Mouse (Mus musculus): Measurements from ENCODE around the gene Rnasek. TPM values are rescaled to one million over a fixed set of nuclear protein-coding genes. Genes with fewer than 3 reads are reported as not detected.

Gene Rnasek
- total and polyA plus RNA-seq, 2 experiments from 2014 or later, result 85.4 to 610 TPM

GRCm38 (mm10) chr11:70237457-70238167, 2.0 kb downstream of the Rnasek start, which contains the start of gene 0610010K14Rik:
Gene 0610010K14Rik (minus strand): TSS chr11:70237914.
- H3K4me3 ChIP-seq (ENCODE audit: low read length), result peak within 1 kb of the TSS; percentile 96

GRCm38 (mm10) chr11:70236717-70237116, 2.9 kb downstream of the Rnasek start:
- 19% methylated on average over 7 of the region's 7 CpGs for WGBS
- Histone ChIP-seq H3K27ac (peak overlapping the region; percentile 96), H3K4me2 (ENCODE audit: low read depth, low read length) (peak overlapping the region; percentile 90), H3K9me3 (ENCODE audit: low read length) (no peaks in the 10 kb centered on the region), H3K4me3 (ENCODE audit: low read length) (peak overlapping the region; percentile 96), H3K36me3 (ENCODE audit: insufficient read depth, low read length) (peaks cover 14% of the 10 kb centered on the region; the same call in 1 of the 2 replicates), H3K27me3 (ENCODE audit: insufficient read depth, low read length) (no peaks in the 10 kb centered on the region), H3K9ac (replicated peaks; ENCODE audit: low read length) (peak overlapping the region; percentile 84), H3K4me1 (ENCODE audit: insufficient read depth, low read length) (peaks cover 10% of the 10 kb centered on the region)
- ATAC-seq (no peak), DNase-seq (ENCODE audit: low spot score) (no peak)
- no peak for TF ChIP-seq CTCF (IDR thresholded peaks at IDR 0.05; ENCODE audit: low read depth)

More at GRCm38 (mm10) chr11:70237457-70238167, 2.0 kb downstream of the Rnasek start, which contains the start of gene 0610010K14Rik:
- Histone ChIP-seq H3K27me3 (ENCODE audit: insufficient read depth, low read length) (no peaks in the 10 kb centered on the region), H3K4me1 (ENCODE audit: insufficient read depth, low read length) (peaks cover 10% of the 10 kb centered on the region), H3K4me2 (ENCODE audit: low read depth, low read length) (peak within 1 kb of the TSS; percentile 90), H3K9me3 (ENCODE audit: low read length) (no peaks in the 10 kb centered on the region), H3K36me3 (ENCODE audit: insufficient read depth, low read length) (peaks cover 14% of the 10 kb centered on the region; the same call in 1 of the 2 replicates), H3K9ac (replicated peaks; ENCODE audit: low read length) (peak within 1 kb of the TSS; percentile 92), H3K27ac (peak within 1 kb of the TSS; percentile 96)
- WGBS, result under 1% methylated on average over 55 of the region's 70 CpGs
- peak; percentile 94 for ATAC-seq
- peak; percentile 98 for DNase-seq (ENCODE audit: low spot score)
- TF ChIP-seq CTCF (IDR thresholded peaks at IDR 0.05; ENCODE audit: low read depth), result peak; percentile 26; the same call in 1 of the 2 replicates

GRCm38 (mm10) chr11:70235254-70235900, 4.3 kb downstream of the Rnasek start:
- no peak overlapping the region for H3K9ac ChIP-seq (replicated peaks; ENCODE audit: low read length)
- H3K27ac ChIP-seq, result no peak overlapping the region
- H3K4me1 ChIP-seq (ENCODE audit: insufficient read depth, low read length), result peaks cover 10% of the 10 kb centered on the region
- H3K27me3 ChIP-seq (ENCODE audit: insufficient read depth, low read length), result no peaks in the 10 kb centered on the region
- no peak overlapping the region for H3K4me3 ChIP-seq (ENCODE audit: low read length)
- ATAC-seq, result no peak
- H3K4me2 ChIP-seq (ENCODE audit: low read depth, low read length), result no peak overlapping the region
- H3K9me3 ChIP-seq (ENCODE audit: low read length), result no peaks in the 10 kb centered on the region
- peaks cover 14% of the 10 kb centered on the region; the same call in 1 of the 2 replicates for H3K36me3 ChIP-seq (ENCODE audit: insufficient read depth, low read length)
- no peak for TF ChIP-seq CTCF (IDR thresholded peaks at IDR 0.05; ENCODE audit: low read depth)
- WGBS, result 91% methylated on average over 12 of the region's 12 CpGs
- DNase-seq (ENCODE audit: low spot score), result no peak

- Histone ChIP-seq H3K36me3 (ENCODE audit: insufficient read depth, low read length) (peaks cover 14% of the 10 kb centered on the region; the same call in 1 of the 2 replicates), H3K4me3 (ENCODE audit: low read length) (no peak overlapping the region), H3K4me2 (ENCODE audit: low read depth, low read length) (0 out of 2 replicates have a peak overlapping the region, but pooled peaks have one; percentile 18), H3K9ac (replicated peaks; ENCODE audit: low read length) (no peak overlapping the region), H3K27me3 (ENCODE audit: insufficient read depth, low read length) (0 out of 2 replicates have a peak, but pooled peaks cover 4% of the 10 kb centered on the region), H3K4me1 (ENCODE audit: insufficient read depth, low read length) (peaks cover 10% of the 10 kb centered on the region), H3K9me3 (ENCODE audit: low read length) (no peaks in the 10 kb centered on the region), H3K27ac (no peak overlapping the region)
- no peak for DNase-seq (ENCODE audit: low spot score)
- no peak for TF ChIP-seq CTCF (IDR thresholded peaks at IDR 0.05; ENCODE audit: low read depth)
- WGBS, result 81% methylated on average over 8 of the region's 8 CpGs
- no peak for ATAC-seq
Observed at GRCm38 (mm10) chr11:70234497-70234896, 5.1 kb downstream of the Rnasek start.

GRCm38 (mm10) chr11:70234037-70234436, 5.6 kb downstream of the Rnasek start:
- no peak overlapping the region for H3K9ac ChIP-seq (replicated peaks; ENCODE audit: low read length)
- H3K4me2 ChIP-seq (ENCODE audit: low read depth, low read length), result 0 out of 2 replicates have a peak overlapping the region, but pooled peaks have one; percentile 18
- H3K36me3 ChIP-seq (ENCODE audit: insufficient read depth, low read length), result peaks cover 14% of the 10 kb centered on the region; the same call in 1 of the 2 replicates
- DNase-seq (ENCODE audit: low spot score) (no peak), ATAC-seq (no peak)
- 48% methylated on average over 5 of the region's 5 CpGs for WGBS
- TF ChIP-seq CTCF (IDR thresholded peaks at IDR 0.05; ENCODE audit: low read depth), result no peak
- peaks cover 10% of the 10 kb centered on the region for H3K4me1 ChIP-seq (ENCODE audit: insufficient read depth, low read length)
- H3K27me3 ChIP-seq (ENCODE audit: insufficient read depth, low read length), result 0 out of 2 replicates have a peak, but pooled peaks cover 6% of the 10 kb centered on the region
- H3K9me3 ChIP-seq (ENCODE audit: low read length), result no peaks in the 10 kb centered on the region
- H3K27ac ChIP-seq, result no peak overlapping the region
- no peak overlapping the region for H3K4me3 ChIP-seq (ENCODE audit: low read length)

GRCm38 (mm10) chr11:70233016-70233415, 6.6 kb downstream of the Rnasek start:
- no peak for DNase-seq (ENCODE audit: low spot score)
- H3K9ac ChIP-seq (replicated peaks; ENCODE audit: low read length), result peak overlapping the region; percentile 61

More at GRCm38 (mm10) chr11:70233016-70233415, 6.6 kb downstream of the Rnasek start:
- peaks cover 14% of the 10 kb centered on the region; the same call in 1 of the 2 replicates for H3K36me3 ChIP-seq (ENCODE audit: insufficient read depth, low read length)
- H3K4me1 ChIP-seq (ENCODE audit: insufficient read depth, low read length), result peaks cover 10% of the 10 kb centered on the region
- no peak for TF ChIP-seq CTCF (IDR thresholded peaks at IDR 0.05; ENCODE audit: low read depth)
- 0 out of 2 replicates have a peak, but pooled peaks cover 6% of the 10 kb centered on the region for H3K27me3 ChIP-seq (ENCODE audit: insufficient read depth, low read length)
- no peak overlapping the region for H3K27ac ChIP-seq
- H3K4me2 ChIP-seq (ENCODE audit: low read depth, low read length), result peak overlapping the region; percentile 61
- no peak for ATAC-seq
- 29% methylated on average over 8 of the region's 8 CpGs for WGBS
- H3K4me3 ChIP-seq (ENCODE audit: low read length), result peak overlapping the region; percentile 42
- no peaks in the 10 kb centered on the region for H3K9me3 ChIP-seq (ENCODE audit: low read length)

Data from hindbrain, postnatal 0 days (tissue).